Mouse (Mus musculus): ENCODE measurements around the gene Sowahd. TPM values are rescaled to one million over a fixed set of nuclear protein-coding genes. Genes with fewer than 3 reads are reported as not detected.
A peak's percentile ranks its signal among the peaks of the same experiment; 100 is the strongest.
"Not testable (repeated sequence)": the region's sequence is repeated elsewhere in the genome, so short reads cannot be mapped to it uniquely, and the experiment has no call there.

Gene Sowahd
- total RNA-seq (2021): under 1 TPM; 0.27 to 0.30 TPM
- long read RNA-seq, experiment 1: 0 reads
- long read RNA-seq, experiment 2: 0 reads

DNA sequence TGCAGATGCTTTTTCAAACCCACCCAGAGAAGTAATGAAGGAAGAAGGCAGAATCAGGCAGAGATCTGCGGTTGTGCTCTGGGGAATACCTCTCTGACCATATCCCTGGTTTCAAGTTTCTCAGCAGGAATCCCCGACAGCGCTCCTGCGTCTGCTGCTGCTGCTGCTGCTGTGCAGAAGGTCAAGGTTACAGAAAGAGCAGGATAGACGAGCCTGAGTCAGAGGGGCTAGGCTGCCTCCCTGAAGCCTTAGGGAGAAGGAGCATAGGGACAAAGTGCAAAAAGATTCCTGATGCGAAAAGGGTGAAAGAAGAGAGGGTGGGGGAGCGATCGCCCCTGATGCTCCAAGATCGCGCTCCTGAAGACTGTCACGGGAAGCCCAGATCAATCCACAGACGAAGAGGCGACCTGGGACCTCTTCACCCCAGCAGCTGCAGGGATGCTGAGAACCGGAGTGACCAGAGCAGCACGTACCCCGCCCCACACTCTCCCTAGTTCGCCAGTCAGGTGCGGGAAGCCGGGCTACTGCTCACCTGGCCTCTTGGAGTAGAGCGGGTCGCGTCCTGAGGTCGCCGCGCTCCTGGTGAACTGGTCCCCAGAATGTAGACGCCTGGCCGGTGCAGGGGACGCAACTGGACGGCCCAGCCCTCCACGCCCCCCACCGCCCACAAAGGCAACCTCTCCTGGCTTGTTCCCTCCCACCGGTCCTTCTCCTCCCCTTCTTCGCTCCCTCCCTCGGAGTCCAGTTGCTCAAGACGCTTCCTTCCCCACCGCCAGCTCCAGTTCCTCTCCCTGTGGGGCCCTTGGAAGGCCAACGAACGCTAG is at the start of gene Sowahd:
TSS of gene Sowahd (plus strand) at position 780 of the 824 bp plus-strand sequence.
- peak; percentile 10 for DNase-seq

DNA sequence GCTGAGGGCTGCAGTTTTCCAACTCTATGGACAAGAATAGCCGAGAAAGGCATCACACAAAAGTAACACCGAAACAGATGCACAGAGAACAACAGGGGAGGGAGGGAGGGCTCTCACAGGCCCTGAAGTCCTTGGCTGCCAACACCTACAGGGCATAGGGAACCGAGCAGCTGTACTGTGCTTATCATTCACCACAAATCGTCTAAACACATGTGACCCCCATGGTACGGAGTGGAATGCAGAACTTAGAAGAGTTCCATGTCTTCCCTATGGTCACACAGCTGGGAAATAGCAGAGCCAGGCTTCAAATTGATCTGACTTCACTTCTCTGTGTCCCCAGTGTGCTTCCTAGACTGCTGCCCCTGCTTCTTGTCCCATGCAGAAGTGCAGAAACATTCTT is 34.8 kb upstream of the Sowahd start:
- no peak for DNase-seq

DNA sequence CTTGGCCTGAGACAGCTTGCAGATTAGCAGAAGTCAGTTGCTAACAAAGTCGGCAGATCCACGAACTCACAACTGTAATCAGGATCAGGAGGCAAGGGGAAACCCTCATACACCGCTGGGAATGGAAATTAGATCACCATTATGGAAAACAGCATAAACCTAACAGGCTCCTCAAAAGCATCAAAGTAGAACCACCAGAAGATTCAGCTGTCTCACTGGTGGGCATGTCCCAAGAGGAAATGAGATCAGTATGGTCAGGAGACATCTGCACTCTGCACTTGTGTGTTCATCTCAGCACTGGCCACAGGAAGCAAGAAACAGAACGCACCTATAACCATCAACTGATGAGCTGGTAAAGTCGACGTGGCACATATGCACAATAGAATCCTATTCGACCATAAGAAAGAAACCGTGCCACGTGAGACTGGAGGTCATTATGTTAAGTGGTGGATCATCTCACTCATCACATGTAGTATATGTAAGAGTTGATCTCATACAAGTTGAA is 30.4 kb upstream of the Sowahd start:
- DNase-seq: no peak

DNA sequence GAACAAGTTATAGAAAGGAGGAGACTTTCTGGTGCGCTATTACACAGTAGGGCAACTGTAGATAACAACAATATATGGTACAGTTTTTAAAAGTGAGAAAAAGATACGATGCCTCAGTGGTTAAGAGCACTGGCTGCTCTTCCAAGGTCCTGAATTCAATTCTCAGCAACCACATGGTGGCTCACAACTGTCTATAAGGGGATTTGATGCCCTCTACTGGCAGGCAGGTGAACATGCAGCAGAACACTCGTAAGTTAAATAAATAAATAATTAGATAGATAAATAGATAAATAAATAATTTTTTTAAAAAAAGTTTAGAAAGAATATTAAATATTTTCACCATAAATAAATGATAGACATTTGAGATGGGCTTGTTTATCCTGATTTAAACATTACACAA is 29.6 kb upstream of the Sowahd start:
- no peak for DNase-seq

- peak; percentile 75 for DNase-seq
Measured at GRCm38 (mm10) chrX:37022690-37023089, 26.0 kb upstream of the Sowahd start.

DNA sequence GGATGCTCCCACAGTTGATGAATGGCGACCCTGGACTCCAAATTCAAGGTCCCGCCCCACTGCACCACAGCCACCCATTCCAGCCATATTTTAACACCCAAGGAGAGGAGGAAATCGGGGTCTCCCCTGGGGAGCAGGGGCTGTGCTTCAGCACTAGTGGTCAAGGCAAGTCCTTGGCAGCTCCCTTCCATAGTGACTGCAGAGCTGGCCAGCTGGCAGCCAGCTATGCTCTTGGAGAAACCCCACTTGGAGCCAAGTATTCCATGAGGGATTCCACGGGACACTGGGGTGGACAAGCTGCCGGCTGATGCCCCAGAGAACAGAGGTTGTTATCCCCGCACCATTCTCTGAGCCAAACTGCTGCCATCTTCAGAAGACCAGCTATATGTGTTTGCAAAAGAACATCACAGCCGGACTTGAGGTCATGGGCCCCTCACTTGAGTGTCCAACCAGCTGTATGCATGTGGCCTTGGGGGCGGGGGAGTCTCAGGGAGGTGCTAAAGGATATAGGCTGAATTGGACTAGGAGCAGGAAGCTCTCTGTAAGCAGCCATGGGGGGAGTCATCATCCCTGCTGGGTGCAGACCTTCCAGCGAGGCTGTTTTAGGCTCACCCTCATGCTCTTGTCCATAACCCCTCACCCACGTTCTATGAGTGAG is 24.9 kb upstream of the Sowahd start:
- DNase-seq: peak; percentile 50

- peak; percentile 47 for DNase-seq
Measured at GRCm38 (mm10) chrX:37028378-37028777, 20.3 kb upstream of the Sowahd start.

DNA sequence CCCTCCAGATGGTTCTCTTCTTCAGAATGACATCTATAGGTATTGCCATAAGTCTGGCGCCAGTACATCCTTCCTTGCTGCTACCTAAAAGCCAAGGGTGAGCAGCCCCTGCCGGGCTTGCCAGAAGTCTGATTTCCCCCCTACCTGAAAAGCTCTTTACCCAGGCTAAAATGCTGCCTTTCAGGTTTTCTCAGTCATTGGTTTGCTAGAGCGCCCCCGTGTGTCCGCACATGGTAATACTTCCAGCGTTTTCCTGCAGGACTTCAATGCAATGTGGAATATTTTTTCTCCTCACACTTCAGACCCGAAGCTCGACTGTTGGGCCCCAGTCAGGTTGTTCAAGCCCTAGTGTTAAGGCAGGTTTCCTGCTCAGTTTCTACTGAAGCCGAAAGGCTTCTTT is 5.9 kb upstream of the Sowahd start:
- peak; percentile 71 for DNase-seq

- DNase-seq: peak; percentile 13
Measured at GRCm38 (mm10) chrX:37048890-37049823, 512 bp downstream of the Sowahd start.

DNA sequence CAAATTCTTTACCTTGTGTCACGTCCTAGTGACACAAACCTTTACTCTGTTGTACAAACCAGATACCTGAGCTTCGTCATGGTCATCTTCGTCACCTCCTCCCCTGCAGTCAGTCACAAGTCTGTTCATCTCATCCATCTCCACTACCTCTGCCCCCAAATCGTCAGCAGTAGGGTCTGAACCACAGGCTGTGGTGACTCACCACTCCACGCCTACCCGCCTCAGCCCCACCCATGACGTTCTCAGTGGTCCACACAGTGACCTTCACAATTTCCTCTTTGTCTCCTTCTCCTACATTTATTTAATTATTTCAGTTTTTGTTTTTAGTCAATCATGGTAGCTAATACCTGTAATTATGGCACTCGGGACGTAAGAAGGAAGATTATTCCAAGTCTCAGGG is 15.3 kb downstream of the Sowahd start:
- no peak for DNase-seq

DNA sequence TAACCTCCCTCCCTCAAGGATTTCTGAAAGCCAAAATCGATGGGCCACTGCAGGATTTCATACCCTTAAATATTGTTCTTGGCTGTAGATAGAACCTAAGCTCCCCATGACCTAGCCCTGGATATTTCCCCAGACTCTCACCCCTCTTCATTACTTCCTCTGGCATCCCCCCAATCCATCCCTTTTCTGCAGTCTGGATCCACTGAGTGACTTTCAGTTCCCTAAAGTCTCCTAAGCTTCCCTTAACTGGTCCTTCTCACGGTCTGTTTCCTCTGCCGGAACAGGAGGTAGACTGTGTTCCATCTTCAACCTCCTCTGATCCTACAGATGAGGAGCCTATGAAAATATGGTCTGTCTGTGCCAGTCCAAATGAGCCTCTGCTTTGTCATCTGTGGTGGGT is 18.7 kb downstream of the Sowahd start:
- DNase-seq: no peak

DNA sequence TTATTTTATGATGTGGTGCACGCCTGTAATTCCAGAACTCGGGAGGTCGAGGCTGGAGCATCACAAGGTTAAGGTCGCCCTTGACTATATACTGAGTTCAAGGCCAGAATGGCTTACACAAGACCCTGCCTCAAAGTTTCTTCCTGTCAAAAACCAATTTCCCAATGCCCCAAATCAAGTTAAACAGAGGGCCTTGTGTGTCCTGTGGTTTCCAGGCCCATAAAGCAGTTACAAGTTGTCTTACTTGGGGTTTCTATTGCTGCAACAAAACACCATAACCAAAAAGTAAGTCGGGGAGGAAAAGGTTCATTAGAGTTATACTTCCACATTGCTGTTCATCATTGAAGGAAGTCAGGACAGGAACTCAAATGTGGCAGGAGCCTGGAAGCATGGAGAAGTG is 20.1 kb downstream of the Sowahd start:
- DNase-seq: no peak

- peak; percentile 67 for DNase-seq
Measured at GRCm38 (mm10) chrX:37074262-37074892, 25.7 kb downstream of the Sowahd start.

DNA sequence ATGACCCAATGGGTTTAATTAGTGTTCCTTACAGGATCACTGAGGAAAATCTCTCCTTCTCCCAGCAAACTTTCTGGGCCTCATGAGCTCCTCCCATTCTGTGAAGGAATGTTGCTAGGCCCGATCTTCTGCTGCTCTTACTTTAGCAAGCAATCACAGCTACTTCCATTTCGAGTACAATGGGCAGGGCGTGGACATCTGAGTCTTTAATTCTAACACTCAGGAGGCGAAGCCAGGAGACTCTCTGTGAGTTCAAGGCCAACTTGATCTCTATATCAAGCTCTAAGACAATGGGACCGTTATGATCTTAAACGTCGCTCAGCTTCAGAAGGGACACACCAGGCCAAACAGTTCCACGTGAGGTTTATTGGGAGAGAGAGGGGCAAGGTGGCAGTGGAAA is 28.0 kb downstream of the Sowahd start:
- no peak for DNase-seq

DNA sequence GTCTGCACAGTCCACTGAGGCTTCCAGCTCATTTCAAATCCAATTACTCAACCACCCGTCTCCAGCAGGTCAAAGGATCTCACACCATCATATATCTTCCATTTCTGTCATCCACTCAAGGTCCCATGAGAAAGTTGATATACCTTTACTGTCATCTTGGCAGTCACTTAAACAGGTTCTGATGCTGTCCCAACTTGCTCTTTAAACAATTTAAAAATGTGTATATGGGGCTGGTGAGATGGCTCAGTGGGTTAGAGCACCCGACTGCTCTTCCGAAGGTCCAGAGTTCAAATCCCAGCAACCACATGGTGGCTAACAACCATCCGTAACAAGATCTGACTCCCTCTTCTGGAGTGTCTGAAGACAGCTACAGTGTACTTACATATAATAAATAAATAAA is 31.7 kb downstream of the Sowahd start:
- not testable (repeated sequence) for DNase-seq

DNA sequence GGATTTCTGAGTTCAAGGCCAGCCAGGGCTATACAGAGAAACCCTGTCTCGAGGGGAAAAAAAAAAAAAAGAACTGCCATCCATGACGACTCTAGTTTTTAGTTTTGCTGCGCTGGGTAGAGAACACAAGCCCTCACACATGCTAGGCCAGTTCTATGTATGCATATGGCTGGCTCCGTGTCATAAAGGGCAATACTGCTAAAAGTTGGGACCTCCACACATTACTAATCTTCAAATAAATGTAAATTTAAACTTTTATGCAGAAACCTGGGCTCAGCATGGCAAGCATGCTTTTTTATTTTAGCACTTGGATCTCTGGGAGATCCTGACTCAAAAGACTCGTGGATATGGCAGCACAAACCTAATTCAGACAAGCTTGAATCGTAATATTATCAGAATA is 32.5 kb downstream of the Sowahd start:
- DNase-seq: no peak

GRCm38 (mm10) chrX:37084318-37084926 is 35.8 kb downstream of the Sowahd start:
- peak; percentile 13 for DNase-seq

DNA sequence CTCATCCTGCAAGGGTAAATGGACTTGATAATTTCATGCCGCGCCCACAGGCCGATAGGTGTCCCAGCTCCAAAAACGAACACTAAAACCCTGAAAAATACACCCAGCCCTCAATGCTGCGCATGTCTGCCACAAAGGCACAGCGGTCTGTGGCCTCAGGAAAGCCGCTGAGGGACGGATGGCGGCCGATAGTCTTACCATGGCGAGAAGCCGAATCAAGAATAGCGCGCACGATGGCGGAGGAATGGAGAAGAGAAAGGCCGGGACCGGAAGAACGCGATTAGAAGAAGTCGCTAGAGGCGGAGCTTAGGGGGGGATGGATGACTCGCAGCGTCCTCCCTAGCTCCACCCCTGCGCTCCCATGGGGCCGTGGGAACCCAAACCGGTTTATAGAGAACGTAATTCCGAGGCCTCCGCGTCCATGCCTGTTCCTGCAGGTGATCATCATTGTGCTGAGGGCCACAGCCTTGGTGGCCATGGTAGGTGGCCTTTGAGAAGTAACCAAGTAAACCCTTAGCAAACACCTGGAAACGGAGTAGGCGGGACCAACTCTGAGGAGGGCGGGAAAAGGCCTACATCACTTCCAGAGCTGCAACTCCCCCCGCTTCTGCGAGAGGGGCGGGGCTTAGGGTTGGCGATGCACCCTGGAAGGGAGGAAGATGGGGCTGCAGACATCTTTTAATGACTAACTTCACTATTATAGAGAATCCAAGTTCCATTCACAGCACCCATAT is 36.4 kb downstream of the Sowahd start, which contains the start of gene Rpl39:
TSS of gene Rpl39 (minus strand) at position 476 of the 734 bp plus-strand sequence.
- peak; percentile 84 for DNase-seq

- no peak for DNase-seq
Measured at GRCm38 (mm10) chrX:37085665-37086064, 37.0 kb downstream of the Sowahd start.

GRCm38 (mm10) chrX:37088778-37089177 is 40.1 kb downstream of the Sowahd start:
- no peak for DNase-seq

- DNase-seq: no peak
Measured at GRCm38 (mm10) chrX:37091457-37091856, 42.8 kb downstream of the Sowahd start.
